Mouse (Mus musculus): ENCODE data around the gene Mapkap1.

- TF ChIP-seq POLR2A (IDR thresholded peaks at IDR 0.05; ENCODE audit: borderline replicate concordance, extremely low read depth, low read depth, low read length) (no peak), CTCF (IDR thresholded peaks at IDR 0.05; ENCODE audit: insufficient read depth, low read length) (no peak)
Observed at GRCm38 (mm10) chr2:34473775-34474174, 67.2 kb downstream of the Mapkap1 start.
